Mouse (Mus musculus) right cerebral cortex, postnatal 14 days (tissue): ENCODE results near the gene Cd101.

Experiments
- DNase-seq: peaks from one replicate; pipeline ENCODE4 v3.0.0; 2022

Cd101 gene

GRCm38 (mm10) chr3:101037984-101038545, 8.7 kb upstream of the Cd101 start:
- DNase-seq, result no peak

GRCm38 (mm10) chr3:101036001-101036400, 6.6 kb upstream of the Cd101 start:
- DNase-seq, result no peak

GRCm38 (mm10) chr3:101034509-101034908, 5.2 kb upstream of the Cd101 start:
- no peak for DNase-seq

- DNase-seq, result no peak
These were observed 4.3 kb upstream of the Cd101 start for GRCm38 (mm10) chr3:101033644-101034043.

- DNase-seq, result no peak
These were observed 2.2 kb upstream of the Cd101 start for GRCm38 (mm10) chr3:101031456-101032142.

GRCm38 (mm10) chr3:101030630-101031029, 1.3 kb upstream of the Cd101 start:
- DNase-seq, result no peak

- DNase-seq, result no peak
These were observed 2.6 kb downstream of the Cd101 start for GRCm38 (mm10) chr3:101026741-101027140.

GRCm38 (mm10) chr3:101022967-101023366, 6.4 kb downstream of the Cd101 start:
- no peak for DNase-seq

GRCm38 (mm10) chr3:101021481-101022051, 7.8 kb downstream of the Cd101 start:
- no peak for DNase-seq

- DNase-seq, result no peak
These were observed 8.3 kb downstream of the Cd101 start for GRCm38 (mm10) chr3:101021073-101021472.

GRCm38 (mm10) chr3:101018494-101018893, 10.9 kb downstream of the Cd101 start:
- no peak for DNase-seq

- no peak for DNase-seq
These were observed 13.3 kb downstream of the Cd101 start for GRCm38 (mm10) chr3:101016050-101016449.

GRCm38 (mm10) chr3:101015254-101015653, 14.1 kb downstream of the Cd101 start:
- no peak for DNase-seq

GRCm38 (mm10) chr3:101013536-101013935, 15.8 kb downstream of the Cd101 start:
- DNase-seq, result no peak

- no peak for DNase-seq
These were observed 16.4 kb downstream of the Cd101 start for GRCm38 (mm10) chr3:101013005-101013404.

- no peak for DNase-seq
These were observed 16.8 kb downstream of the Cd101 start for GRCm38 (mm10) chr3:101012597-101012996.

- peak; percentile 20 for DNase-seq
These were observed 17.2 kb downstream of the Cd101 start for GRCm38 (mm10) chr3:101012131-101012571.

GRCm38 (mm10) chr3:101011203-101011600, 18.2 kb downstream of the Cd101 start:
- no peak for DNase-seq

GRCm38 (mm10) chr3:101010589-101011202, 18.7 kb downstream of the Cd101 start:
- no peak for DNase-seq

GRCm38 (mm10) chr3:101007112-101007782, 22.1 kb downstream of the Cd101 start:
- DNase-seq, result no peak

- no peak for DNase-seq
These were observed 24.0 kb downstream of the Cd101 start for GRCm38 (mm10) chr3:101005392-101005791.

- no peak for DNase-seq
These were observed 25.6 kb downstream of the Cd101 start for GRCm38 (mm10) chr3:101003575-101004356.

- DNase-seq, result no peak
These were observed 29.6 kb downstream of the Cd101 start for GRCm38 (mm10) chr3:100999732-101000131.
